Mouse (Mus musculus) heart, adult 9 months (tissue): ENCODE results near the gene Ltbp3.

Experiments
- DNase-seq, 2 experiments: peaks; one replicate each; pipeline ENCODE4 v3.0.0; 2022; ENCODE audit warnings: low spot score in 2 of 2

The Ltbp3 gene

DNA sequence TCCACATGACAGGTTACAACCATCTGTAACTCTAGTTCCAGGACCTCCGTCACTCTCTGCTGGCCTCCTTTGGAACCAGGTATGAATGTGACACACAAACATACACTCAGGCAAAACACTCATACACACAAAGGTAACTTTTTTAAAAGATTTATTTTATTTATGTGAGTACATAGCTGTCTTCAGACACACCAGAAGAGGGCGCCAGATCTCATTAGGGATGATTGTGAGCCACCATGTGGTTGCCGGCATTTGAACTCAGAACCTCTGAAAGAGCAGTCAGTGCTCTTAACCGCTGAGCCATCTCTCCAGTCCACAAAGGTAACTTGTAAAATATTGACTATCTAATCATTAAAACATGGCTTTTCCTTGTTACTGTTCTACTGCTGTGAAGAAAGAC, 50.6 kb downstream of the Ltbp3 start:
- no peak for DNase-seq

DNA sequence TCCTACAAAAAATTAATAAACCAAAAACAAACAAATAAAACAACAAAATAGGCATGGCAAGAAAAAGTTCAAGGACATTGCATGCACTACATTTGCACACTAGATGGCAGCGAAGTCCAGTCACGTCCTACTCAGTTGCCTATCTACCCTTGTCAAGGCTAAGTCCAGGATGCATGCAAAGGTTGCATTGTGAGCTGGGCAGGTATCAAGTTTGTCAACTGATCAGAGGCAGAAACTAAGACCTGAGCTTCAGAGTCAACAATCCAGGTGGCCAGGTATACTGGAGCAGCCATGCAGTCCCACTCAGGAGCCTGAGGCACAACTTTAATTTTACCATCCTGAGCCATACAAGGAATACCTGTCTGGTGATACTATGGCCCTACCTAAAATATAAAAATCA, 52.4 kb downstream of the Ltbp3 start:
- peak; percentile 55 to 76 for DNase-seq

- DNase-seq: peak in 1 of 2 experiments; percentile 29
Measured at GRCm38 (mm10) chr19:5793917-5794770, 53.4 kb downstream of the Ltbp3 start.

DNA sequence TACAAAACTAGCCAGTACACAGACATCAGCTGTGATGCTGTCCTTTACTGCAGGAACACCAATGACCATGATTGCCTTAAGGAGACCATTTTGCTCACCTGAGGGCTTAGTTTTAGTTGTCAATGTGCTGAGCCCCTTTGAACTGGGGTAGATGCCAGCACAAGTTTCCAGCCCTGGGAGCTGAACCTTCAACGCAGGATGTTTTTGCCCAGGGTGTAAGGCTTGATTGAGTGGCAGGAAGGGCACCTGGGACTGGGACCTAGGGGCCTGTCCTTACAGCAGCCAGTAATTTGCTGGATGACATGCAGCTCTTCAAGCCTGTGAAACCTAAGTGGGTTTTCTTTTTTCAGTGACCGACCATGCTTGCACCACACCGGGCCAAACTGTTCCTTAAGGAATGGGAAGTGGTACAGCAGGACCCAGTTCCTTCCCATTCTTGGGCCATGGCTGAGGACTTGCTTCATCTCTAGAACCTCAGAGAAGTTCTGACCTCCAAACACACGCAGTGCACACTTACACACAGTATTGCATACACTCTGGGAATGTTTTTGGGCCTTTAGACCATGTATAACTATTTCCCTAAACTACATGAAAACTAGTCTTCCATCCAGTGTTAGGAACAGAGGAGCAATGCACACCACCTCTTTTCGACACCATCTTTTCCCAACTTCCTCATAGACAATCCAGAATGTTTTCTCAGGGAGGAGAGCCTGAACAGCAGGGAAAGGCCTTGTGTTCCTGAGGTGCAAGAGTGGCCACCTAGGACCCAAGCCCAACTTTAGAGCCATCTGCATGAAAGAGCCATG, 54.3 kb downstream of the Ltbp3 start:
- DNase-seq: peak; percentile 41 to 45

DNA sequence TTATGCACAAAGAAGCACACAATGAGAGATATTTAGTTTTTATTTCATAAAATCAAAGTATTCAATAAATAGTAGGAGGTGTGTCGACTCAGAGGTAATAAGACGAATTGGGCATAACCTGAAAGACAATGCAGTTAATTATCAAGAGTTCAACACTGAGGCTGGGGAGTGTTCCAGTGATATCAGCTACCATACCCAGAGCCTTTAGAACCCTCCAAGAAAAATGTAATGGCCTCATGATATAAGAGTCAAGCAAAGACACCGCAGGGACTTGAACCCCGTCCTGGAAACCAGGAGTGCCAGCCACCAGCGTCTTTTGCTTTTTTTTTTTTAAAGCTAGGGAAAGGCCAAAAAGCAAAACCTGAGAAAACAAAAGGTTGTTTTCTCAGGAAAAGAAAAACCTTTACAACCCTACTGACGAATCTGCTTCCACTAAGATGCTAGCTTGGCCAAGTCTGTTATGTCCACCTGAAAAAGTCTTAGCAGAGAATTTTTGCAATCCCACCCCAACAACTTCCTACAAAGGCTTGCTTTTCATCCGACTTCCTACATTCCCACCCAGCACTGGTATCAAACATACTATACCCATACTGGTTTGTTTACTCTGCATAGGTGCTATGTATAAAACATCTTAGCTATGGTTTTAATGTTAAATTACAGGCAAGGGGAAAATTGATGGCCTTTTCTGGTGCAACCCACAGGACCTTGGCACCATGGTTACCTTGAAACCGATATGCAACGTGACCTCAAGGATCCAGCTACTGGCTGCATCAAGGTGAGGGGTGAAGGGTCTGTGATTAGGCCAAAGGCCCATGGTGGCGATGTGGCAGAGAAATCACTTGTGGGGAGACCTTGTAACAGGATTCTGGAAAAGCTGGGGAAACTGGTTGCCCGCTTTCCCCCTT, 55.2 kb downstream of the Ltbp3 start:
- no peak for DNase-seq

DNA sequence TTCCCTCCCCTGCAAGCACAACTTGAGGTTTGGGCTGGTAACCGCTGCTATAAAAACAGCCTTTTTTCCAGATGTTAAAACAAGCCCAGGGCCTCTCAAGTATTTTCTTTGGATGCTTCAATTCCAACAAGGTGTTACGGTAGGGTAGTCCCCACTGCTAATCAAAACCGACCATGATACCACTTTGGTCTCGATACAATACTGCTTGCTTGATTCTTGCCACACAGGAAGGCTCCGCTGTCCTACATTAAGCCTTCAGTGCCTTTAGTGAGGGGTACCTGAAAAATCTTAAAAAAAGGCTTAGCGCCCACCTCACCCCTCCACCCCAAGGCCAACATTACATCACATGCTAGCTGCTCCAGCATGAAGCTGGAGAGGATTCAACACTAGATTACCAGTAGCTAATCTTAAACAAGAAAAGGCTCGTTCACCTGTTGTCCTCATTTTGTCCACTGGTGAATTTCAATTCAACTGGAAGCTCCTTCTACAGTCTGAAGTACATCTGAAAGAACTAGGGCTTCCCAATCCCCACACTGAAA, 55.9 kb downstream of the Ltbp3 start:
- DNase-seq: no peak

- no peak for DNase-seq
Measured at GRCm38 (mm10) chr19:5797381-5798111, 56.8 kb downstream of the Ltbp3 start.

DNA sequence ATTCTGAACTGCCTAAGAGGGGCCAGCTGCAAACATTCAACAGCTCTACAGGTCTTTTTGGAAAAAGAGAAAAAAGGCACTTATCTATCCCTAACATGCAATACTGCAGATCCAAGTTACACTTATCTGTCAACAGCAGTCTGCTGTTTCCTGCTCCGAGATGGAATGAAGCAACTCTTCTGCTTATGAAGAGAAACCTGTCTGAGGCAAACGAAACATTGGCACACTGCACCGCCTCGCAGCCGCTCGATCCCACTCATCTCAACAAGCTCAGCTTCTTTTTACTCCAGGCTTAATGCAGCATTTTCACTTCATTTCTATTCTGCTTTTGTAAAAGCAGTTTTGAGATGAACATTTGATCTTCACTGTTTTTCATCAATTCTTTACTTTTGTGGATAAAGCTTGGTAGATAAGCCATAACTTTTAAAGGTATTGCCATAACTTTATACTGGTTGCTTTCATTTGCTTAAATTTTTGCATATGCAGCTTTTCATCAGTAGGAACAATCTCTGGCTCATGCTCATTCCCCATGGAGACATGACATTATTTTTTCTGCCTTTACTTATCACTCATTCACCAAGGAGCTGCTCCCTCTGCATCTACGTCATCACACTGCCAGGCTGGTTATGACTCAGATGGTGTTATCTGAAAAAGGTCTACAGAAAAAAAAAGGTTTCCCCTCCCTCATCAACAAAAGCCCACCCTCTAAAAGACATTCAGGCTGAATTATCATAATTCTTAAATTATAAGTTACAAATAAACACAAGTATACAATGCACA, 58.2 kb downstream of the Ltbp3 start:
- DNase-seq: no peak

GRCm38 (mm10) chr19:5799566-5800349, 59.1 kb downstream of the Ltbp3 start:
- peak in 1 of 2 experiments; percentile 39 for DNase-seq

DNA sequence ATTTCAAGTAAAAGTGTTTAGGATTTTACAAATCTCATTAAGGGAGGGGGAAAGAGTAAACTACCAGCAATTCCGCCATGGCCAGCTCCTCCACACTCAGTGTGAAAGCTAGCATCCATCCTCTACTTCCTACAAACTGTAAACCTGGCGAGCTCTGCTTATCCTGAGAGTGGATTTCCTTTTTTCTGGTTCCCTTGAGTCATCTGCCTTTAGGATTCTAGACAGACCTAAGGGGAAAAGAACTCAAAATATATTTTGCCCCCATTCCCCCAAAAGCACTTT, 59.6 kb downstream of the Ltbp3 start:
- DNase-seq: no peak

DNA sequence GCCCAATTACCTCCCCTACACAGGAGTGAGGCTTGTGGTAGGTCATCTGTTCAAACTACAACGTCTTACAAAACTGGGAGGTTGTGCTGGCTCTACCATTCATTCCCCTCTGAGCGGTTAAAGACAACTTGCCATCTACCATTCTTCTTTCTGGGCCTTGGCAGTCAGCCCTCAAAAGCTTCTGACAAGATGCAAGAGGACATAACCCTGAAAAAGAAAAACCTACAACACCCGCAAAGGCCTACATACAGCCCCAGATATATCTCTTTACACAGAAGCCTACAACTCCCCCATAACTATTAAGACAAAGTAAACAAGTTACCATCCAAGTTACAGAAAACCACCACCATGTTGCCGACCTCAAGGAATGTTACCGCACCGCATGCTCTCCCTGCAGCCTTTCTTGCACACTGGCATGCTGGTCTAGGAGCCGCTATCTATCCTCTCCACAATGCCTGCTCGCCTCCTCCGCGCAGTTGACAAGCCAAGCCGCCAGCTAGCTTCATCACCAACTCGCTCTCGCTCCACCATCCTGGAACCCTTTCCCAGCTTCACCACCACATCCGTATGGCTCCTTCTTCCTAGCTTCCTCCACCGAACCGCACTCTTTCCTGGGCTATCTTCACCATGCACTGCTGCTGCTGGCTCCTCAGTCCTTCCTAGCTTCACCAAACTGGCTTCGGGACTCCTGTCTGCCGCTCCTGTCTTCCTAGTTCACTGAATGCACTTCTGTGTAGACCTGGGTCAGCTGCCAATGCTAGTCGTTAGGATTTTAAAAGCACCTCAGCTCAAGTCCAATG, 60.1 kb downstream of the Ltbp3 start:
- DNase-seq: no peak

- DNase-seq: no peak
Measured at GRCm38 (mm10) chr19:5801432-5801964, 60.8 kb downstream of the Ltbp3 start.

GRCm38 (mm10) chr19:5802011-5802786, 61.5 kb downstream of the Ltbp3 start:
- peak; percentile 94 to 97 for DNase-seq

- no peak for DNase-seq
Measured at GRCm38 (mm10) chr19:5802787-5803040, 62.0 kb downstream of the Ltbp3 start.

DNA sequence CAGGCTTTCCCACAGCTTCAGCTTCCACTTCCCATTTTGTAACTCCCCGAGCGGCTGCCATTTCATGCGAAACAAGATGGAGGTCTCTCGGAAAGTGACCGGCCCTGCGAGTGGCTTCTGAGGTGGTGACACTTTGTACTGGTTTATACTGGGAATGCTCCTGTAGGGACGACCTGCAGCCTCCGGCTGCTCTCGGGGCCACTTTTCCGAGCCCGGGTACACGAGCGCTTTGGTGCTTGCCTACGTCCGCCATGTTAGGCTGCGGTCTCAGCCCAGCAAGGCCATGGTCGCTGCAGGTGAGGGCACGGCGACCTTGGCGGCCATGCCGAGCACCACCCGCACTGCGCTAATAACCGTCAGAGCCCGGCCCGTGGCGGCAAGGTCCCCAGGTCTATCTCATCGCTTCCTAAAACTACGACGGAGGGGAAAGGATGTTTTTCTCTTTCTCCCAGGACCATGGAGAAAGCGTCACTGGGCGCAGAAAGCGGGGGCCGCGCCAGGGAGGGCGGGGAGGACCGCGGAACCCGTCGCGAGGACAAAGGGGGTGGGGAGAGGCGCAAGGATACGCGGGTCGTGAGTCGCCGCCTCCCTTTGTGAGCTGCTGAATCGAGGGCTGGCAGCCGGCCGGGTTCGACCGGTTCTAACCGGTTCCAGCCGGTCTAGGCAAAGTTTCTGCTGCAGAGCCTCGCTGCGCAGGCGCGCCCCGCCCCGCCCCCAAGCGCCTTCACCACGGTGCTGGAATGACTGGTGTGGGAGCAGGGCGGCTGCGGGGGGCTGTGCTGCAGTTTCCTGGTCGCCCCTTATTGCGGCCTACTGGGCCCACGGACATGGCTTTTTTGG, 62.6 kb downstream of the Ltbp3 start:
- DNase-seq: peak; percentile 99

DNA sequence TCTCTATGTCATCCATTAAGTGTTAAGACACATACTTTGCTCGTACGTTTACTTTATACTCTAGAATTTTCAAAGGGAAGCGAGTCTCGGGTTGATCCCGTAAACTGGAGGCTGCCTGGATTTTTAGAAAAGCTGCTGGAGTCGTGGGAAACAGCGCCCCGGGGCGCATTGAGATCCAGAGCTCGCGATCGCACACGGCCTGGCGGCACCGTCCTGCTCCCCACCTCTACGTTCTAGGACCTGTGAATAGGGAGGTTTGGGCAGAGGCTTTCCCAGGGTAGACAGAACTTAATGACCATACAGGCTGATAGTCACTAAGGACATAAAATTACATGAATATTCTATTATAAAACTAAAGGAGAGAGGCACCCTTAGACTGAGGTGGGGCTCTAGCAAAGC, 63.2 kb downstream of the Ltbp3 start:
- no peak for DNase-seq

- no peak for DNase-seq
Measured at GRCm38 (mm10) chr19:5804371-5804899, 63.7 kb downstream of the Ltbp3 start.
